Mouse (Mus musculus) kidney, postnatal 0 days (tissue): ENCODE data around the gene Ankrd28. TPM values are rescaled to one million over a fixed set of nuclear protein-coding genes. Genes with fewer than 3 reads are reported as not detected.

Experiments used
- ATAC-seq: fragments of 200-750 bp; cut with Nextera tagmentation; replicated peaks from 2 replicates; pipeline ENCODE4 v1.8.0; 2017; ENCODE audit warnings: low read depth, moderate number of reproducible peaks, moderate TSS enrichment, moderate library complexity; ENCODE audit not compliant: low FRiP score
- DNase-seq: peaks from one replicate; pipeline ENCODE4 v3.0.0-alpha.2; 2016; ENCODE audit warnings: low spot score
- H3K27ac ChIP-seq: fragments of 300-500 bp; sonication (generic); 2 replicates; pipeline ENCODE4 v1.5.1; 2014; ENCODE audit warnings: mild to moderate bottlenecking
- H3K27me3 ChIP-seq: fragments of 300-500 bp; sonication (generic); 2 replicates; pipeline ENCODE4 v1.6.1; 2014; ENCODE audit warnings: low read length, mixed read lengths; ENCODE audit not compliant: insufficient read depth
- H3K36me3 ChIP-seq: fragments of 300-500 bp; sonication (generic); 2 replicates; pipeline ENCODE4 v1.6.1; 2014; ENCODE audit warnings: low read length, mixed read lengths; ENCODE audit not compliant: insufficient read depth
- H3K4me1 ChIP-seq: fragments of 300-500 bp; sonication (generic); replicated peaks from 2 replicates; pipeline ENCODE4 v1.6.1; 2014; ENCODE audit warnings: antibody characterized with exemption, low read length, mixed read lengths; ENCODE audit not compliant: insufficient read depth
- H3K4me2 ChIP-seq: fragments of 300-500 bp; sonication (generic); 2 replicates; pipeline ENCODE4 v1.6.1; 2014; ENCODE audit warnings: mild to moderate bottlenecking, low read length, moderate library complexity, mixed read lengths
- H3K4me3 ChIP-seq: fragments of 300-500 bp; sonication (generic); replicated peaks from 2 replicates; pipeline ENCODE4 v1.5.1; 2014; ENCODE audit warnings: low read depth, low read length
- H3K9ac ChIP-seq: fragments of 300-500 bp; sonication (generic); 2 replicates; pipeline ENCODE4 v1.6.1; 2014; ENCODE audit warnings: low read depth, low read length
- H3K9me3 ChIP-seq: fragments of 300-500 bp; sonication (generic); replicated peaks from 2 replicates; pipeline ENCODE4 v1.6.1; 2016; ENCODE audit warnings: low read length, inconsistent platforms, mixed read lengths
- CTCF ChIP-seq: IDR thresholded peaks from 2 replicates; pipeline ENCODE4 v1.5.1; 2016; ENCODE audit warnings: antibody characterized with exemption, low read depth, mild to moderate bottlenecking, moderate library complexity
- WGBS: fragments of 180-500 bp; shearing (Covaris S2); extraction: QIAGEN DNeasy Blood & Tissue Kit; methylation state at CpG from one replicate; pipeline ENCODE4 v1.1.7; 2014; 5-methylcytosine and 5-hydroxymethylcytosine counted together
- polyA plus RNA-seq: library from polyadenylated mRNA; unstranded; fragments of >200 nt; fragmentation: Nextera tagmentation; extraction: Ambion mirVana; gene quantifications from 2 replicates; pipeline ENCODE4 v1.2.1, GENCODE M21; 2015

Ankrd28 gene
- polyA plus RNA-seq, 1 experiment from 2014 or later, result 6.8 TPM

GRCm38 (mm10) chr14:31681291-31681690 lies 149.2 kb downstream of the Ankrd28 start:
- H3K27ac ChIP-seq, result no peak overlapping the region

GRCm38 (mm10) chr14:31680656-31681055 lies 149.8 kb downstream of the Ankrd28 start:
- no peaks in the 10 kb centered on the region for H3K4me1 ChIP-seq
- WGBS, result 94% methylated on average over 3 of the region's 3 CpGs
- no peaks in the 10 kb centered on the region for H3K27me3 ChIP-seq
- H3K9me3 ChIP-seq, result no peaks in the 10 kb centered on the region
- DNase-seq (no peak), ATAC-seq (no peak)
- H3K4me2 ChIP-seq, result no peak overlapping the region
- no peak for TF ChIP-seq CTCF
- H3K4me3 ChIP-seq, result no peak overlapping the region
- no peak overlapping the region for H3K27ac ChIP-seq
- no peak overlapping the region for H3K9ac ChIP-seq
- no peaks in the 10 kb centered on the region for H3K36me3 ChIP-seq

More at GRCm38 (mm10) chr14:31681291-31681690, 149.2 kb downstream of the Ankrd28 start:
- WGBS, result 92% methylated on average over 9 of the region's 9 CpGs
- no peaks in the 10 kb centered on the region for H3K4me1 ChIP-seq
- no peaks in the 10 kb centered on the region for H3K9me3 ChIP-seq
- TF ChIP-seq CTCF, result no peak
- no peak overlapping the region for H3K4me2 ChIP-seq
- no peak overlapping the region for H3K9ac ChIP-seq
- no peaks in the 10 kb centered on the region for H3K27me3 ChIP-seq
- ATAC-seq (no peak), DNase-seq (no peak)
- no peak overlapping the region for H3K4me3 ChIP-seq
- H3K36me3 ChIP-seq, result no peaks in the 10 kb centered on the region

- no peak overlapping the region for H3K4me3 ChIP-seq
- no peak overlapping the region for H3K27ac ChIP-seq
- no peak overlapping the region for H3K4me2 ChIP-seq
- no peak for ATAC-seq
- WGBS, result 69% methylated on average over 10 of the region's 10 CpGs
- no peaks in the 10 kb centered on the region for H3K27me3 ChIP-seq
- peaks cover 7% of the 10 kb centered on the region; the same call in 1 of the 2 replicates for H3K36me3 ChIP-seq
- TF ChIP-seq CTCF, result no peak
- DNase-seq, result no peak
- H3K9ac ChIP-seq, result no peak overlapping the region
- H3K9me3 ChIP-seq, result no peaks in the 10 kb centered on the region
- H3K4me1 ChIP-seq, result no peaks in the 10 kb centered on the region
These were observed 158.7 kb downstream of the Ankrd28 start for GRCm38 (mm10) chr14:31671635-31672320.

- Histone ChIP-seq H3K27ac (peak overlapping the region; percentile 60), H3K4me2 (no peak overlapping the region), H3K27me3 (no peaks in the 10 kb centered on the region), H3K9me3 (no peaks in the 10 kb centered on the region), H3K36me3 (peaks cover 7% of the 10 kb centered on the region; the same call in 1 of the 2 replicates), H3K4me3 (no peak overlapping the region), H3K4me1 (no peaks in the 10 kb centered on the region), H3K9ac (no peak overlapping the region)
- TF ChIP-seq CTCF, result no peak
- DNase-seq, result peak; percentile 49
- 80% methylated on average over 15 of the region's 15 CpGs for WGBS
- no peak for ATAC-seq
These were observed 160.6 kb downstream of the Ankrd28 start for GRCm38 (mm10) chr14:31669642-31670490.

GRCm38 (mm10) chr14:31669161-31669611 lies 161.3 kb downstream of the Ankrd28 start:
- no peak overlapping the region for H3K4me2 ChIP-seq
- ATAC-seq (no peak), DNase-seq (peak; percentile 29)
- H3K27ac ChIP-seq, result peak overlapping the region; percentile 60
- 70% methylated on average over 13 of the region's 13 CpGs for WGBS
- H3K9ac ChIP-seq, result no peak overlapping the region
- H3K9me3 ChIP-seq, result no peaks in the 10 kb centered on the region
- H3K36me3 ChIP-seq, result peaks cover 7% of the 10 kb centered on the region; the same call in 1 of the 2 replicates
- TF ChIP-seq CTCF, result no peak
- H3K4me3 ChIP-seq, result no peak overlapping the region
- H3K27me3 ChIP-seq, result no peaks in the 10 kb centered on the region
- no peaks in the 10 kb centered on the region for H3K4me1 ChIP-seq

GRCm38 (mm10) chr14:31668326-31668725 lies 162.1 kb downstream of the Ankrd28 start:
- Histone ChIP-seq H3K36me3 (peaks cover 7% of the 10 kb centered on the region; the same call in 1 of the 2 replicates), H3K4me2 (no peak overlapping the region), H3K9me3 (no peaks in the 10 kb centered on the region), H3K4me1 (peaks cover 9% of the 10 kb centered on the region), H3K9ac (no peak overlapping the region), H3K4me3 (no peak overlapping the region), H3K27me3 (no peaks in the 10 kb centered on the region), H3K27ac (peak overlapping the region; percentile 14; the same call in 1 of the 2 replicates)
- DNase-seq (no peak), ATAC-seq (no peak)
- WGBS, result 85% methylated on average over 13 of the region's 13 CpGs
- no peak for TF ChIP-seq CTCF
